Mouse (Mus musculus): Measurements from ENCODE around the gene Lpin3. TPM values are rescaled to one million over a fixed set of nuclear protein-coding genes. Genes with fewer than 3 reads are reported as not detected.

The Lpin3 gene
- polyA plus RNA-seq, 2 experiments = 0.52 to 0.67 TPM

DNA sequence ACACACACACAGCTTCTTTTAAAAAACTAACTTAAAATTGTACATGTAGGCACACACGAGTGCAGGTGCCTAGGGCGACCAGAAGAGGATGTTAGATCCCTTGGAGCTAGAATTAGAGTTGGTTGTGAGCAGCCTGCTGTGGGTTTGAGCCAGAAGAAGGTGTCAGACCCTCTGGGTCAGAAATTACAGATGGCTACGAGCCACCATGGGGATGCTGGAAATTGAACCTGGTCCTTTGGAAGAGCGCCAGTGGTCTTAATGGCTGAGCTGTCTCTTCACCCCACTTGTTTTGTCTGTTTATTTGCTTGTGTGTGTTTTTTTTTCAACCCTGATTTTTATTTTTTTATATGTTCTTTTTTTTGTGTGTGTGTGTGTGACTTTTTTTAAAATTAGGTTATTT lies 54.0 kb downstream of the Lpin3 start:
- 56% methylated on average over 4 of the region's 4 CpGs for WGBS (ENCODE audit: insufficient replicate concordance)
- H3K9me3 ChIP-seq (ENCODE audit: control insufficient read depth, low read length) = no peaks in the 10 kb centered on the region
- no peaks in the 10 kb centered on the region for H3K4me1 ChIP-seq (replicated peaks; ENCODE audit: control insufficient read depth in 2 of 2, insufficient read depth in 2 of 2, low read length in 1 of 2)
- H3K4me3 ChIP-seq (ENCODE audit: insufficient read depth in 1 of 2, low read depth in 2 of 2, low read length in 2 of 2) = no peak overlapping the region
- DNase-seq (ENCODE audit: low read depth in 3 of 3, low spot score in 3 of 3) (no peak), ATAC-seq (ENCODE audit: insufficient read depth) (no peak)
- H3K9ac ChIP-seq (replicated peaks) = no peak overlapping the region
- no peak for TF ChIP-seq EP300 (IDR thresholded peaks at IDR 0.05; ENCODE audit: low read depth)
- H3K4me2 ChIP-seq (ENCODE audit: low read depth) = no peak overlapping the region
- no peaks in the 10 kb centered on the region for H3K36me3 ChIP-seq (replicated peaks; ENCODE audit: control insufficient read depth, insufficient read depth, low read depth)
- H3K27ac ChIP-seq = no peak overlapping the region
- H3K27me3 ChIP-seq (ENCODE audit: control insufficient read depth, insufficient read depth, low read length) = no peaks in the 10 kb centered on the region

DNA sequence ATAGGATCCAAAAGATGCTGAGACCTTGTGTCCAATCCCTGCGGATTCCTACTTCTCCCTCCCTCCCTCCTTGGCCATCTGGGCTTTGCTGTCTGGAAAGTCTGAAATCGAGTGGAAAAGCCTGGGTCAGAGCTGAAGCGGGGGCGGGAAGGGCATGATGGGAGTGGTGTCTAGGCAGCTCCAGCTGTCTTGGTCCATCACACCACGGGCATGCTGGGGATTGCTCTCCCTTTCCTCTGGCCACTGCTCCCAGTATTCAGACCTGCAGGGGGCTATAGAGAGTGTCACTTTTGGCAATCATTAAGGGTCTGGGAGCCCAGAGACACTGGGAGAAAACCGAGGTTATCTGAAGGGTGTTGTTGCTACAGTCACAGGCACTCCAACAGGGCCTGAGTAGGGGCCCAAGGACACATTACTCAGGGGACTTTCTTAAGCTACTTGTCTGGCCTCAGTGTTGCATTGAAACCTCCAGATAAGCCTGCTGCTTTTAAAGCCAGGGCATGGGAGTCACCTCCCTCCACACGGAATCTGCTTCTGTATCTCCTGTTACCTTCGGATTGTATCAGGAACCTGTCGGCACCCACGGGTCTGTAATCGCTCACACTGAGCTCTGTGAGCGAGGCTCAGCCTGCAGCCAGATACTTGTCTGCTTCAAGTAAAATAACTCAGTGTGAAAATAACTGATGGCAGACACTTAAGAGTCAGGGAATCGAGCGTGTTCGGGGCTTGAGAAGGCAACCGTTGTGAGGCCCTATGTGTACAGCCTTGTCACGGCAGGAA lies 60.6 kb downstream of the Lpin3 start:
- DNase-seq (ENCODE audit: low read depth in 3 of 3, low spot score in 3 of 3) = no peak
- 56% methylated on average over 17 of the region's 17 CpGs for WGBS (ENCODE audit: insufficient replicate concordance)
- H3K9me3 ChIP-seq (ENCODE audit: control insufficient read depth, low read length) = no peaks in the 10 kb centered on the region
- H3K4me2 ChIP-seq (ENCODE audit: low read depth) = no peak overlapping the region
- no peaks in the 10 kb centered on the region for H3K27me3 ChIP-seq (ENCODE audit: control insufficient read depth, insufficient read depth, low read length)
- H3K27ac ChIP-seq = no peak overlapping the region
- H3K4me3 ChIP-seq (ENCODE audit: insufficient read depth in 1 of 2, low read depth in 2 of 2, low read length in 2 of 2) = no peak overlapping the region
- ATAC-seq (ENCODE audit: insufficient read depth) = no peak
- no peaks in the 10 kb centered on the region for H3K36me3 ChIP-seq (replicated peaks; ENCODE audit: control insufficient read depth, insufficient read depth, low read depth)
- TF ChIP-seq EP300 (IDR thresholded peaks at IDR 0.05; ENCODE audit: low read depth) (no peak), CTCF (IDR thresholded peaks at IDR 0.05; ENCODE audit: low read depth) (no peak)
- H3K4me1 ChIP-seq (replicated peaks; ENCODE audit: control insufficient read depth in 2 of 2, insufficient read depth in 2 of 2, low read length in 1 of 2) = no peaks in the 10 kb centered on the region
- no peak overlapping the region for H3K9ac ChIP-seq (replicated peaks)

DNA sequence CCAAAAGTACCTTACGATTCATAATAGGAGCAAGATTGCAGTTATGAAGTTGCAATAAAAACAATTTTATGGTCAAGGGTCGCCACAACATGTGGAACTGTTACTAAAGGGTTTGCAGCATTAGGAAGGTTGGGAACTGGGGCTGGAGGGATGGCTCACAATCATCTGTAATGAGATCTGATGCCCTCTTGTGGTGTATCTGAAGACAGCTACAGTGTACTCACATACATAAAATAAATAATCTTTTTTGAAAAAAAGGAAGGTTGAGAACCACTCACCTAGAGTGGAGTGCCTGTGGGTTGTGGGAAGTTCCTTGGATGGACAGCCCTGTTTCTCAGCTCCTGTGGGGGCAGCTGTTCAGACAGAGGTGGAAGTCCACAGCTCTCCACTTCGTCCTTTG lies 62.0 kb downstream of the Lpin3 start:
- TF ChIP-seq EP300 (IDR thresholded peaks at IDR 0.05; ENCODE audit: low read depth) (no peak), CTCF (IDR thresholded peaks at IDR 0.05; ENCODE audit: low read depth) (no peak; the same call in 1 of the 2 replicates)
- ATAC-seq (ENCODE audit: insufficient read depth) (no peak), DNase-seq (ENCODE audit: low read depth in 3 of 3, low spot score in 3 of 3) (no peak)
- Histone ChIP-seq H3K4me2 (ENCODE audit: low read depth) (no peak overlapping the region), H3K9ac (replicated peaks) (no peak overlapping the region), H3K27ac (no peak overlapping the region), H3K27me3 (ENCODE audit: control insufficient read depth, insufficient read depth, low read length) (no peaks in the 10 kb centered on the region), H3K4me1 (replicated peaks; ENCODE audit: control insufficient read depth in 2 of 2, insufficient read depth in 2 of 2, low read length in 1 of 2) (no peaks in the 10 kb centered on the region), H3K36me3 (replicated peaks; ENCODE audit: control insufficient read depth, insufficient read depth, low read depth) (no peaks in the 10 kb centered on the region), H3K4me3 (ENCODE audit: insufficient read depth in 1 of 2, low read depth in 2 of 2, low read length in 2 of 2) (no peak overlapping the region), H3K9me3 (ENCODE audit: control insufficient read depth, low read length) (no peaks in the 10 kb centered on the region)
- 55% methylated on average over 3 of the region's 3 CpGs for WGBS (ENCODE audit: insufficient replicate concordance)

DNA sequence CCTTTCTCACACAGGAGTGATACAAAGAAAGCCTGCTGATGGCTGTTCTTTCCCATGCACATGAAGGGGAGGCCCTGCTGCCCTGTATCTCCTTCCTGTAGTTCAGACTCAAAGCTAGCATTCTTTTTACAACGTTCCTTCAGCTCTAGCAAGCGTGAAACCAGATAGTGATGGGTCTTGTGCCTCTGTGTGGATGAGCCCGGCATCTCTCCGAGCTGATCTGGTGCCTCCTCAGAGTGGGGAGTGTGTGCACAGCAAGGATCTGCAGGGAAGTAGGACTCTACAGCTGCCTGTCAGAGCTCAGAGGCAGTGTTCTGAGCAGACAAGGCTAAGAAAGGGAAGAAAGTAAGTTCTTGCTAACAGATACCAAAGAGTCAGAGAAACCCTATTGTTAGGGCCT lies 71.1 kb downstream of the Lpin3 start:
- TF ChIP-seq EP300 (IDR thresholded peaks at IDR 0.05; ENCODE audit: low read depth) (no peak), CTCF (IDR thresholded peaks at IDR 0.05; ENCODE audit: low read depth) (no peak)
- WGBS (ENCODE audit: insufficient replicate concordance) = 68% methylated on average over 4 of the region's 4 CpGs
- no peaks in the 10 kb centered on the region for H3K4me1 ChIP-seq (replicated peaks; ENCODE audit: control insufficient read depth in 2 of 2, insufficient read depth in 2 of 2, low read length in 1 of 2)
- H3K4me3 ChIP-seq (ENCODE audit: insufficient read depth in 1 of 2, low read depth in 2 of 2, low read length in 2 of 2) = no peak overlapping the region
- H3K9ac ChIP-seq (replicated peaks) = no peak overlapping the region
- H3K36me3 ChIP-seq (replicated peaks; ENCODE audit: control insufficient read depth, insufficient read depth, low read depth) = peaks cover 2% of the 10 kb centered on the region; the same call in 1 of the 2 replicates
- DNase-seq (ENCODE audit: low read depth in 3 of 3, low spot score in 3 of 3) (no peak), ATAC-seq (ENCODE audit: insufficient read depth) (no peak)
- H3K9me3 ChIP-seq (ENCODE audit: control insufficient read depth, low read length) = no peaks in the 10 kb centered on the region
- no peaks in the 10 kb centered on the region for H3K27me3 ChIP-seq (ENCODE audit: control insufficient read depth, insufficient read depth, low read length)
- no peak overlapping the region for H3K27ac ChIP-seq
- H3K4me2 ChIP-seq (ENCODE audit: low read depth) = no peak overlapping the region

DNA sequence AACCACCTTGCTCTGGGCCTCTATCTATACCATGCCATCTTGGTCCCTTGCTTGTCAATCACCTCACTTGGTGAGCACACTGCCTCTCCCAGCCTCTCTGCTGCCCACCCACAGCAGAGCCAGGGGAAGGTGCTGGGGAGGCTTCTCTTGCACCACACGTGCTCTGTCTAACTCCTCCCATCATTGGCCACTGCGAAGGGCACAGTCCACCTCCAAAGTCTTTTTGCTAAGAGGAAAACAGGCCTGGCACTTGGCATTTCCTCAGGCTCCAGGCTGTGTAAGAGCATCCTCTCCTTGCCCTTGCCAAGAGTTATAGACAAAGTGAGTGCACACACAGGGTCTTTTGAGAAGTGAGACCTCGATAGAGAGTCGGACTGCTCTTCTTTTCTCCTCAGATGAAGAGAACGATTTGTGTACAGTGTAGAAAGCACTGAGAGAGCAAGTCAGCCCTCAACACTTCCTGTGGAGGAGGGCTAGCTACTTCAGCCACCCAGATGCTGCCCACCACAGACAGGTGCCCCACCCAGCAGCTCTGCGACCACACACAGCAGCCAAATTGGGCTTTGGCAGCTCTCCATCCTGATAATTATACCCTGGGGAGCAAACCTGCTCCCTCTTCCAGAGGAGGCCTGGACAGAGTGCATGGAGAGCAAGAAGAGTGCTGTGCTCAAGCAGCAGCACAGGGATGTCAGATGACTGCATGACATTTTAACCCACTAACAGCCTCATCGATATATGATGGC lies 72.8 kb downstream of the Lpin3 start:
- WGBS (ENCODE audit: insufficient replicate concordance) = 62% methylated on average over 7 of the region's 7 CpGs
- TF ChIP-seq EP300 (IDR thresholded peaks at IDR 0.05; ENCODE audit: low read depth) (no peak), CTCF (IDR thresholded peaks at IDR 0.05; ENCODE audit: low read depth) (no peak)
- no peaks in the 10 kb centered on the region for H3K27me3 ChIP-seq (ENCODE audit: control insufficient read depth, insufficient read depth, low read length)

More for the DNA sequence above, 72.8 kb downstream of the Lpin3 start:
- Histone ChIP-seq H3K27ac (no peak overlapping the region), H3K9ac (replicated peaks) (no peak overlapping the region), H3K36me3 (replicated peaks; ENCODE audit: control insufficient read depth, insufficient read depth, low read depth) (peaks cover 2% of the 10 kb centered on the region; the same call in 1 of the 2 replicates), H3K9me3 (ENCODE audit: control insufficient read depth, low read length) (no peaks in the 10 kb centered on the region), H3K4me2 (ENCODE audit: low read depth) (no peak overlapping the region), H3K4me1 (replicated peaks; ENCODE audit: control insufficient read depth in 2 of 2, insufficient read depth in 2 of 2, low read length in 1 of 2) (no peaks in the 10 kb centered on the region), H3K4me3 (ENCODE audit: insufficient read depth in 1 of 2, low read depth in 2 of 2, low read length in 2 of 2) (no peak overlapping the region)
- no peak for DNase-seq (ENCODE audit: low read depth in 3 of 3, low spot score in 3 of 3)
- no peak for ATAC-seq (ENCODE audit: insufficient read depth)
